ENCODE assay signal across 8 mouse cellular contexts in the genomic region with DNA sequence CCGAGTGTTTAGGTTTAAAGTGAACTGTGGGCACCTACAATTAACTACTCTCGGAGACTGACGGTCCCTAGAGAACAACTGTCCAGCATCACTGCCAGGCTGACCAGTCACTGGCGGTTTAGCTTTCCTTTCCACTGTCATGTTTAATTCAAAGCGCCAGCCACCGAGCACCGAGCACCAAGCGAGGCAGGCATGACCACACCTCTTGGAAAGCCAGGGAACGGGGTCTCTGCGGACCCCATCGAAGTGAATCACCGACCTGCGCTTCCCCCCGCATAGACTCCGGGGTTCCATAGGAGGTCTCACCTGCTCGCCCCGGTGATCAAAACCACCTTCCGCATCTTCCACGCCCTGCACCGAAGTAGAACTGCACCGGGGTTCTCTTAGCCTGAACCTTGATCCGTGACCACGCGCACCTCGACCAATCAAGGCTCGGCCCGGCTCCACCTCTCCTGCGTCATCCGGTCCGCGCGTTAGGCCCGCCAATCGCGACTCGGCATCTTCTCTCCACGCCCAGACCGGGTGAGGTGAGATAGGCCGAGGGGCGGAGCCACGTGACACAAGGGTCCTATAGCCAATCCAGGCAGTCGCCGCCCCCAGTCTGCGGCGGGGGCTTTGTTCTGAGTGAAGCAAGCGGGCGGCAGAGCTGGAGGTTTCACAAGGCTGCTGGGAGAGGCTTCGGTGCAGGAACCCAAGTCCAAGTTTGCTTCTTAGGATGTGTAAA. TPM values are rescaled to one million over a fixed set of nuclear protein-coding genes. Genes with fewer than 3 reads are reported as not detected.
DNase-seq lines count a peak whose midpoint lies in the region; ATAC-seq and TF ChIP-seq lines count a peak whose summit lies in the region.

A gene (minus strand): TSS at position 450 of the 724 bp plus-strand sequence.

- H3K4me1 ChIP-seq in E14TG2a.4 (replicated peaks; ENCODE audit: low read depth, low read length), result peaks cover 15% of the 10 kb centered on the region
- H3K4me1 ChIP-seq in forebrain, embryonic 12.5 days, result peaks cover 15% of the 10 kb centered on the region
- H3K4me1 ChIP-seq in heart, postnatal 0 days (ENCODE audit: control insufficient read depth, insufficient read depth), result peaks cover 31% of the 10 kb centered on the region
- peaks cover 8% of the 10 kb centered on the region for H3K4me1 ChIP-seq in liver, embryonic 16.5 days (ENCODE audit: control insufficient read depth, low read depth, low read length)
- H3K4me1 ChIP-seq in neural tube, embryonic 13.5 days (replicated peaks), result peaks cover 24% of the 10 kb centered on the region
- H3K4me1 ChIP-seq in testis, adult 2 months (ENCODE audit: control insufficient read depth, insufficient read depth, low read length), result peaks cover 3% of the 10 kb centered on the region

- H3K27ac ChIP-seq in forebrain, embryonic 12.5 days, result peak within 1 kb of the TSS; percentile 84
- peak within 1 kb of the TSS; percentile 90 for H3K27ac ChIP-seq in heart, postnatal 0 days (ENCODE audit: low read depth)
- H3K27ac ChIP-seq in liver, embryonic 16.5 days (ENCODE audit: low read length), result peak within 1 kb of the TSS; percentile 69; the same call in 1 of the 2 replicates
- H3K27ac ChIP-seq in neural tube, embryonic 13.5 days (replicated peaks), result peak within 1 kb of the TSS; percentile 86
- peak within 1 kb of the TSS; percentile 44 for H3K27ac ChIP-seq in testis, adult 2 months (ENCODE audit: control insufficient read depth, insufficient read depth, low read depth, low read length)

- H3K4me3 ChIP-seq in E14TG2a.4 (replicated peaks; ENCODE audit: low read length), result peak within 1 kb of the TSS; percentile 86
- peak within 1 kb of the TSS; percentile 67 for H3K4me3 ChIP-seq in forebrain, embryonic 12.5 days (replicated peaks)
- peak within 1 kb of the TSS; percentile 63 for H3K4me3 ChIP-seq in heart, postnatal 0 days (ENCODE audit: low read depth, low read length)
- H3K4me3 ChIP-seq in liver, embryonic 16.5 days (ENCODE audit: low read depth, low read length), result peak within 1 kb of the TSS; percentile 69
- peak within 1 kb of the TSS; percentile 55 for H3K4me3 ChIP-seq in neural tube, embryonic 13.5 days
- peak within 1 kb of the TSS; percentile 94 for H3K4me3 ChIP-seq in testis, adult 2 months (ENCODE audit: control insufficient read depth, low read depth, low read length)

- no peak; the same call in 1 of the 2 replicates for TF ChIP-seq EP300 in heart, postnatal 0 days (IDR thresholded peaks at IDR 0.05; ENCODE audit: low read depth)

- DNase-seq in c-Kit-positive CD71-positive TER-119-positive erythroid progenitor cells, embryonic 14.5 days (ENCODE audit: low spot score), result peak; percentile 98
- DNase-seq in heart, postnatal 0 days (ENCODE audit: low spot score), result peak; percentile 98
- DNase-seq in kidney, postnatal 4 days, result peak; percentile 99 to 100

- WGBS in forebrain, embryonic 12.5 days, result 1% methylated on average over 48 of the region's 48 CpGs
- WGBS in heart, postnatal 0 days, result under 1% methylated on average over 48 of the region's 48 CpGs
- under 1% methylated on average over 48 of the region's 48 CpGs for WGBS in liver, embryonic 16.5 days (ENCODE audit: insufficient replicate concordance)
- 1% methylated on average over 48 of the region's 48 CpGs for WGBS in neural tube, embryonic 13.5 days

- peak; percentile 100 for ATAC-seq in forebrain, embryonic 12.5 days (ENCODE audit: low FRiP score)
- ATAC-seq in heart, postnatal 0 days (ENCODE audit: insufficient read depth, low read depth), result peak; percentile 99
- ATAC-seq in liver, embryonic 16.5 days (ENCODE audit: low read depth), result peak; percentile 100
- ATAC-seq in neural tube, embryonic 13.5 days (ENCODE audit: low read depth), result peak; percentile 100

- no peaks in the 10 kb centered on the region for H3K9me3 ChIP-seq in E14TG2a.4 (ENCODE audit: low read length)
- H3K9me3 ChIP-seq in forebrain, embryonic 12.5 days, result no peaks in the 10 kb centered on the region
- H3K9me3 ChIP-seq in heart, postnatal 0 days (replicated peaks; ENCODE audit: control insufficient read depth, low read length), result no peaks in the 10 kb centered on the region
- H3K9me3 ChIP-seq in liver, embryonic 16.5 days (replicated peaks; ENCODE audit: control insufficient read depth, low read length), result no peaks in the 10 kb centered on the region
- H3K9me3 ChIP-seq in neural tube, embryonic 13.5 days, result no peaks in the 10 kb centered on the region

- peak within 1 kb of the TSS; percentile 61 for H3K9ac ChIP-seq in forebrain, embryonic 12.5 days
- peak within 1 kb of the TSS; percentile 57 for H3K9ac ChIP-seq in heart, postnatal 0 days (replicated peaks; ENCODE audit: low read depth, low read length)
- peak within 1 kb of the TSS; percentile 60 for H3K9ac ChIP-seq in liver, embryonic 16.5 days (ENCODE audit: low read depth, low read length)
- H3K9ac ChIP-seq in neural tube, embryonic 13.5 days, result peak within 1 kb of the TSS; percentile 71

- no peak for TF ChIP-seq CTCF in E14TG2a.4 (conservative IDR thresholded peaks at IDR 0.05; ENCODE audit: low read length)
- TF ChIP-seq CTCF in heart, postnatal 0 days (IDR thresholded peaks at IDR 0.05; ENCODE audit: low read depth), result no peak
- no peak for TF ChIP-seq CTCF in testis, adult 2 months (IDR thresholded peaks at IDR 0.05; ENCODE audit: control insufficient read depth, insufficient read depth, insufficient replicate concordance, low read depth, low read length)

- peak; percentile 61; the same call in 1 of the 2 replicates for TF ChIP-seq POLR2A in testis, adult 2 months (IDR thresholded peaks at IDR 0.05; ENCODE audit: control insufficient read depth, low read depth, low read length)

- H3K4me2 ChIP-seq in forebrain, embryonic 12.5 days, result peak within 1 kb of the TSS; percentile 73
- peak within 1 kb of the TSS; percentile 87 for H3K4me2 ChIP-seq in heart, postnatal 0 days (ENCODE audit: low read depth, low read length)
- peak within 1 kb of the TSS; percentile 94 for H3K4me2 ChIP-seq in liver, embryonic 16.5 days (ENCODE audit: low read depth, low read length)
- H3K4me2 ChIP-seq in neural tube, embryonic 13.5 days, result peak within 1 kb of the TSS; percentile 70

- H3K27me3 ChIP-seq in E14TG2a.4 (ENCODE audit: insufficient read depth, low read length), result no peaks in the 10 kb centered on the region
- no peaks in the 10 kb centered on the region for H3K27me3 ChIP-seq in forebrain, embryonic 12.5 days
- H3K27me3 ChIP-seq in heart, postnatal 0 days (ENCODE audit: control insufficient read depth, insufficient read depth, low read length), result no peaks in the 10 kb centered on the region
- no peaks in the 10 kb centered on the region for H3K27me3 ChIP-seq in liver, embryonic 16.5 days (ENCODE audit: control insufficient read depth, insufficient read depth, low read depth, low read length)
- H3K27me3 ChIP-seq in neural tube, embryonic 13.5 days, result no peaks in the 10 kb centered on the region
- no peaks in the 10 kb centered on the region for H3K27me3 ChIP-seq in testis, adult 2 months (ENCODE audit: control insufficient read depth, insufficient read depth, low read length)

- peaks cover 35% of the 10 kb centered on the region for H3K36me3 ChIP-seq in E14TG2a.4 (ENCODE audit: insufficient read depth, low read length)
- H3K36me3 ChIP-seq in forebrain, embryonic 12.5 days (replicated peaks), result peaks cover 22% of the 10 kb centered on the region
- peaks cover 25% of the 10 kb centered on the region for H3K36me3 ChIP-seq in heart, postnatal 0 days (replicated peaks; ENCODE audit: control insufficient read depth, insufficient read depth, low read length)
- no peaks in the 10 kb centered on the region for H3K36me3 ChIP-seq in liver, embryonic 16.5 days (ENCODE audit: control insufficient read depth, insufficient read depth)
- H3K36me3 ChIP-seq in neural tube, embryonic 13.5 days, result peaks cover 27% of the 10 kb centered on the region
- H3K36me3 ChIP-seq in testis, adult 2 months (ENCODE audit: control insufficient read depth, insufficient read depth, low read length), result no peaks in the 10 kb centered on the region

RNA-seq across cellular contexts. Expression of the gene that starts here (rescaled TPM):
- polyA plus RNA-seq in forebrain, embryonic 12.5 days (2016; fragmentation: Nextera tagmentation; extraction: Ambion mirVana), result 17.7 and 20.9 TPM in 2 replicates
- total RNA-seq in heart, postnatal 0 days (2014; rRNA removed; ENCODE audit: low replicate concordance), result 45.6 and 62.4 TPM in 2 replicates
- polyA plus RNA-seq in heart, postnatal 0 days (2015; fragmentation: Nextera tagmentation; extraction: Ambion mirVana), result 36.9 and 39.4 TPM in 2 replicates
- 11.9 and 12.3 TPM in 2 replicates for polyA plus RNA-seq in liver, embryonic 16.5 days (2015; fragmentation: Nextera tagmentation; extraction: Ambion mirVana)
- 23.1 and 28.2 TPM in 2 replicates for polyA plus RNA-seq in neural tube, embryonic 13.5 days (2015; fragmentation: Nextera tagmentation; extraction: Ambion mirVana)
- 2.5 and 3.3 TPM in 2 replicates for polyA plus RNA-seq in testis, adult 2 months (2012; rRNA removed)

Comparison
In these comparisons a context has a peak if more than half of its experiments do, and no peak if none do; other contexts are left out.
1. Peak in every context shown above with its lines: DNase-seq, ATAC-seq, H3K4me3 ChIP-seq and H3K27ac ChIP-seq.